In the genomic region with DNA sequence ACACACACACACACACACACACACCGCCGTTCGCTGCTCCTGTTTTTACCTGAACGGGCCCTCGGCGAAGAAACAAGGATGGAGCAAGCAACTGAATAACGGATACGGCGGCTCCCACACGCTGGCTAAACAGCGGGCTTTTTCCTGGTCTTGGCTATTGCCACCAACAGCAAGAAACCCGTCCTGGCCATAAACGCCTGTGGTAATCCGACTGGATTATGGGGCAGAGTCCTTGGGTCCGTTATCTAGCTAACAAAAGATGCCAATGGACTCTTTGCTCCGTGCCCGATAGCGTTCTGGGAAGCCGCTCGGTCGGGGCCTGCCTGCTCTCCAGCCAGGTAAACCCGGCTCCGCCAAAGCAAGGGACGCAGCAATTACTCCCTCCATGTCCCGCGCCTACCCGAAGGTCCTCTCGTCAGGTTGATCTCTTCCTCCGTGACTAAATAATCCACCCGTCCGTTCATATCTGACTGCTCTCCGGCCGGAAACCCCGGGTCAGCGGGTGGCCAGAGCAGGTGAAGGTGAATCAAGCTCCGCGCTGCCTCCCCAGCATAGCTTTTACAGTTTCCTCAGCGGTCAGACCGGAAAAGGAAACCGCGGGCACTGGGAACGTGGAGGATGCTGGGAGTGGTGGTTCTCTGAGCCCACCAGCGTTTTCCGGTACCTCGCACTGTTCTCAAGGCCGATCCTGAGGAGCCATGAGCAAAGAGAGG, we compare ENCODE assay signal across 8 mouse cellular contexts. TPM values are rescaled to one million over a fixed set of nuclear protein-coding genes. Genes with fewer than 3 reads are reported as not detected.
A peak's percentile ranks its signal among the peaks of the same experiment; 100 is the strongest.
DNase-seq lines count a peak whose midpoint lies in the region; ATAC-seq and TF ChIP-seq lines count a peak whose summit lies in the region.

Gene Gm20498 (minus strand): TSS at position 590 of the 713 bp plus-strand sequence.
Gene Synj2bp (minus strand): TSS at position 596 of the 713 bp plus-strand sequence.

- peaks cover 23% of the 10 kb centered on the region for H3K4me1 ChIP-seq in erythroblast, embryonic 14.5 days (ENCODE audit: control insufficient read depth)
- H3K4me1 ChIP-seq in heart, embryonic 11.5 days (ENCODE audit: control insufficient read depth, insufficient read depth, low read length) = peaks cover 5% of the 10 kb centered on the region; the same call in 1 of the 2 replicates
- peaks cover 3% of the 10 kb centered on the region; the same call in 1 of the 2 replicates for H3K4me1 ChIP-seq in kidney, embryonic 16.5 days (ENCODE audit: insufficient read depth, low read length)
- peaks cover 10% of the 10 kb centered on the region for H3K4me1 ChIP-seq in liver, adult 2 months (ENCODE audit: control insufficient read depth, insufficient read depth, low read length)

- no peaks in the 10 kb centered on the region for H3K27me3 ChIP-seq in C2C12 (ENCODE audit: control insufficient read depth, insufficient read depth, insufficient read length)
- H3K27me3 ChIP-seq in erythroblast, embryonic 14.5 days (ENCODE audit: control insufficient read depth) = no peaks in the 10 kb centered on the region
- H3K27me3 ChIP-seq in heart, embryonic 11.5 days (ENCODE audit: control insufficient read depth, insufficient read depth, low read length) = no peaks in the 10 kb centered on the region
- no peaks in the 10 kb centered on the region for H3K27me3 ChIP-seq in kidney, embryonic 16.5 days (ENCODE audit: insufficient read depth, low read length)
- H3K27me3 ChIP-seq in liver, adult 2 months (ENCODE audit: control insufficient read depth, insufficient read depth, low read length) = no peaks in the 10 kb centered on the region
- no peaks in the 10 kb centered on the region for H3K27me3 ChIP-seq in myocyte (ENCODE audit: control insufficient read depth, insufficient read depth, insufficient read length)
- no peaks in the 10 kb centered on the region for H3K27me3 ChIP-seq in splenic B cell, adult 2 months (ENCODE audit: control insufficient read depth, insufficient read depth, low read length, poor library complexity, severe bottlenecking)

- no peak for TF ChIP-seq CTCF in C2C12 (IDR thresholded peaks at IDR 0.05; ENCODE audit: control insufficient read depth, insufficient read depth, insufficient read length)
- no peak for TF ChIP-seq CTCF in brain, embryonic 14.5 days (IDR thresholded peaks at IDR 0.05; ENCODE audit: borderline replicate concordance, extremely low read depth, insufficient read depth, insufficient read length)
- no peak for TF ChIP-seq CTCF in liver, adult 2 months (IDR thresholded peaks at IDR 0.05; ENCODE audit: low read depth, low read length)

- H3K36me3 ChIP-seq in C2C12 (ENCODE audit: control insufficient read depth, insufficient read depth) = no peaks in the 10 kb centered on the region
- H3K36me3 ChIP-seq in erythroblast, embryonic 14.5 days (ENCODE audit: control insufficient read depth) = no peaks in the 10 kb centered on the region
- H3K36me3 ChIP-seq in heart, embryonic 11.5 days (ENCODE audit: control insufficient read depth, insufficient read depth, low read length) = no peaks in the 10 kb centered on the region
- no peaks in the 10 kb centered on the region for H3K36me3 ChIP-seq in kidney, embryonic 16.5 days (ENCODE audit: insufficient read depth, low read length)
- H3K36me3 ChIP-seq in liver, adult 2 months (ENCODE audit: control insufficient read depth, insufficient read depth, low read length) = no peaks in the 10 kb centered on the region
- H3K36me3 ChIP-seq in myocyte (ENCODE audit: control insufficient read depth, insufficient read depth) = no peaks in the 10 kb centered on the region
- H3K36me3 ChIP-seq in splenic B cell, adult 2 months (ENCODE audit: control insufficient read depth, insufficient read depth, low read length, poor library complexity, severe bottlenecking) = no peaks in the 10 kb centered on the region

- ATAC-seq in heart, embryonic 11.5 days (replicated peaks; ENCODE audit: insufficient number of reproducible peaks, low FRiP score, low TSS enrichment) = peak; percentile 75
- peak; percentile 97 for ATAC-seq in kidney, embryonic 16.5 days (ENCODE audit: low FRiP score, low TSS enrichment)

- peaks cover 44% of the 10 kb centered on the region for H3K79me3 ChIP-seq in C2C12 (ENCODE audit: low read depth)

- H3ac ChIP-seq in C2C12 (ENCODE audit: control insufficient read depth, insufficient read length, low read depth) (peak within 1 kb of the TSS; percentile 61), myocyte (ENCODE audit: control insufficient read depth, insufficient read length) (peak within 1 kb of the TSS; percentile 10)

- H3K9me3 ChIP-seq in erythroblast, embryonic 14.5 days (ENCODE audit: control insufficient read depth, low read length) = no peaks in the 10 kb centered on the region
- H3K9me3 ChIP-seq in heart, embryonic 11.5 days (replicated peaks; ENCODE audit: control insufficient read depth, low read length) = no peaks in the 10 kb centered on the region
- no peaks in the 10 kb centered on the region for H3K9me3 ChIP-seq in kidney, embryonic 16.5 days (ENCODE audit: low read length)

- peak; percentile 36; the same call in 1 of the 2 replicates for TF ChIP-seq POLR2A in brain, embryonic 14.5 days (IDR thresholded peaks at IDR 0.05; ENCODE audit: borderline replicate concordance, extremely low read depth, insufficient read depth, insufficient read length, poor library complexity, severe bottlenecking)
- peak; percentile 84; the same call in 1 of the 2 replicates for TF ChIP-seq POLR2A in liver, adult 2 months (IDR thresholded peaks at IDR 0.05; ENCODE audit: extremely low read depth, insufficient read depth, low read length)
- peak; percentile 72 for TF ChIP-seq POLR2A in myocyte (IDR thresholded peaks at IDR 0.05; ENCODE audit: insufficient read length, low read depth)

- WGBS in heart, embryonic 11.5 days (ENCODE audit: insufficient replicate concordance) = under 1% methylated on average over 46 of the region's 46 CpGs
- under 1% methylated on average over 46 of the region's 46 CpGs for WGBS in kidney, embryonic 16.5 days
- under 1% methylated on average over 46 of the region's 46 CpGs for WGBS in liver, adult 2 months

- H3K4me2 ChIP-seq in heart, embryonic 11.5 days = peak within 1 kb of the TSS; percentile 66
- H3K4me2 ChIP-seq in kidney, embryonic 16.5 days (replicated peaks; ENCODE audit: low read depth, low read length) = peak within 1 kb of the TSS; percentile 59
- peak within 1 kb of the TSS; percentile 86 for H3K4me2 ChIP-seq in myocyte (ENCODE audit: low read depth)

- peak within 1 kb of the TSS; percentile 62 for H3K27ac ChIP-seq in heart, embryonic 11.5 days (ENCODE audit: low read depth, low read length)
- peak within 1 kb of the TSS; percentile 87 for H3K27ac ChIP-seq in kidney, embryonic 16.5 days (ENCODE audit: low read length)
- peak within 1 kb of the TSS; percentile 57 for H3K27ac ChIP-seq in liver, adult 2 months (replicated peaks; ENCODE audit: insufficient read depth, low read depth, low read length)

- peaks cover 53% of the 10 kb centered on the region for H3K79me2 ChIP-seq in C2C12 (ENCODE audit: control insufficient read depth, insufficient read depth)
- H3K79me2 ChIP-seq in liver, adult 2 months (ENCODE audit: control insufficient read depth, insufficient read depth, low read length) = peaks cover 3% of the 10 kb centered on the region; the same call in 1 of the 2 replicates
- peaks cover 43% of the 10 kb centered on the region for H3K79me2 ChIP-seq in myocyte (ENCODE audit: control insufficient read depth, insufficient read depth)

- peak; percentile 96 for DNase-seq in brain, embryonic 14.5 days (ENCODE audit: low read depth)
- DNase-seq in liver, adult 2 months (ENCODE audit: extremely low read depth, low read depth, low spot score) = peak; percentile 87
- DNase-seq in splenic B cell, adult 2 months (ENCODE audit: low read depth, low spot score) = peak; percentile 74

- peak within 1 kb of the TSS; percentile 76 for H3K9ac ChIP-seq in heart, embryonic 11.5 days (ENCODE audit: low read depth, low read length)
- H3K9ac ChIP-seq in kidney, embryonic 16.5 days (replicated peaks; ENCODE audit: low read length) = peak within 1 kb of the TSS; percentile 86
- H3K9ac ChIP-seq in liver, adult 2 months (ENCODE audit: low read depth, low read length) = peak within 1 kb of the TSS; percentile 74

- H3K4me3 ChIP-seq in C2C12 (ENCODE audit: insufficient read depth, poor library complexity, severe bottlenecking) (peak within 1 kb of the TSS; percentile 95), myocyte (peak within 1 kb of the TSS; percentile 96)
- peak within 1 kb of the TSS; percentile 69 for H3K4me3 ChIP-seq in erythroblast, embryonic 14.5 days (replicated peaks)
- H3K4me3 ChIP-seq in heart, embryonic 11.5 days (ENCODE audit: low read depth, low read length) = peak within 1 kb of the TSS; percentile 66
- peak within 1 kb of the TSS; percentile 95 for H3K4me3 ChIP-seq in kidney, embryonic 16.5 days (ENCODE audit: low read length)
- peak within 1 kb of the TSS; percentile 62 for H3K4me3 ChIP-seq in liver, adult 2 months (ENCODE audit: insufficient read depth, low read depth, low read length)

TF ChIP-seq in C2C12, 6 proteins besides CTCF, POLR2A, EP300 and RAD21 (continues in another document):
- no peak for TF ChIP-seq USF1 (IDR thresholded peaks at IDR 0.05; ENCODE audit: low read depth)
- TF ChIP-seq MYOD1 (IDR thresholded peaks at IDR 0.05; ENCODE audit: control insufficient read depth, insufficient read length, low read depth) = no peak
- TF ChIP-seq MAX (IDR thresholded peaks at IDR 0.05) = peak; percentile 39

TF ChIP-seq in myocyte, 11 proteins besides CTCF, POLR2A, EP300 and RAD21 (continues in another document):
- no peak for TF ChIP-seq MYOG (IDR thresholded peaks at IDR 0.05; ENCODE audit: control insufficient read depth in 1 of 3, insufficient read depth in 1 of 3, insufficient read length in 2 of 3, low read depth in 2 of 3)
- no peak for TF ChIP-seq E2F4 (IDR thresholded peaks at IDR 0.05; ENCODE audit: insufficient read depth)

RNA-seq across cellular contexts. Expression of gene Gm20498, which starts in this region (rescaled TPM):
- polyA plus RNA-seq in C2C12 (2012; fragmentation: generic; extraction: Trizol) (30.2 TPM), myocyte (2012; fragmentation: generic; extraction: Trizol) (32.0 TPM)
- 18.5 and 27.6 TPM in 2 replicates for polyA plus RNA-seq in brain, embryonic 14.5 days (2012; rRNA removed)
- 1.8 and 3.2 TPM in 2 replicates for polyA plus RNA-seq in erythroblast, embryonic 14.5 days (2012)
- polyA plus RNA-seq in heart, embryonic 11.5 days (2014; fragmentation: Nextera tagmentation; extraction: Ambion mirVana) = 32.9 and 36.3 TPM in 2 replicates
- polyA plus RNA-seq in kidney, embryonic 16.5 days (2015; fragmentation: Nextera tagmentation; extraction: Ambion mirVana) = 29.4 and 35.0 TPM in 2 replicates
- 5.8 and 6.2 TPM in 2 replicates for total RNA-seq in liver, adult 2 months (2014; rRNA removed)
- 13.9 and 18.6 TPM in 2 replicates for polyA plus RNA-seq in liver, adult 2 months (2012; rRNA removed)

RNA-seq across cellular contexts. Expression of gene Synj2bp, which starts in this region (rescaled TPM):
- 9.2 TPM for polyA plus RNA-seq in C2C12 (2012; fragmentation: generic; extraction: Trizol)
- polyA plus RNA-seq in brain, embryonic 14.5 days (2012; rRNA removed) = 21.8 and 21.9 TPM in 2 replicates
- 0.27 and 0.50 TPM in 2 replicates for polyA plus RNA-seq in erythroblast, embryonic 14.5 days (2012)
- 35.0 and 40.0 TPM in 2 replicates for polyA plus RNA-seq in heart, embryonic 11.5 days (2014; fragmentation: Nextera tagmentation; extraction: Ambion mirVana)
- polyA plus RNA-seq in kidney, embryonic 16.5 days (2015; fragmentation: Nextera tagmentation; extraction: Ambion mirVana) = 43.6 and 45.5 TPM in 2 replicates
- 40.4 and 55.0 TPM in 2 replicates for total RNA-seq in liver, adult 2 months (2014; rRNA removed)
- 32.3 and 32.6 TPM in 2 replicates for polyA plus RNA-seq in liver, adult 2 months (2012; rRNA removed)
- 10.0 TPM for polyA plus RNA-seq in myocyte (2012; fragmentation: generic; extraction: Trizol)

Comparison
In these comparisons a context has a peak if more than half of its experiments do, and no peak if none do; other contexts are left out.
1. Peak in every context shown above with its lines: DNase-seq, ATAC-seq, H3K4me3 ChIP-seq and H3K27ac ChIP-seq.